8 mouse cellular contexts compared by ENCODE assay signal in the genomic region with DNA sequence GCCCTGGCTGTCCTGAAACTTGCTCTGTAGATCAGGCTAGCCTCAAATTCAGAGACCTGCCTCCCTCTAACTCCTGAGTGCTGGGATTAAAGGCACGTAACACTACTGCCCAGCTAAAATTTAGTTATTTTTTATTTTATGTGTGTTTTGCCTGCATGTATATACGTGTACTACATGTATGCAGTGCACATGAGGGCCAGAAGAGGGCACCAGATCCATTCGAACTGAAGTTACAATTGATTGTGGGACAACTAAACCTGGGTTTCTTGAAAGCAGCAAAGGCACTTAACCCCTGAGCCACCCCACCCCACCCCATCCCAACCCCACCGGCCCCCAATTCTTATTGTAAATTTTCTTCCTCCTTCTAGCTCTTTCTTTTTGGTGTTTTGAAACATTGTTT. TPM values are rescaled to one million over a fixed set of nuclear protein-coding genes. Genes with fewer than 3 reads are reported as not detected.
DNase-seq lines count a peak whose midpoint lies in the region; ATAC-seq and TF ChIP-seq lines count a peak whose summit lies in the region.

No protein-coding gene starts in this region.

- no peak overlapping the region for H3K9ac ChIP-seq in kidney, postnatal 0 days (ENCODE audit: low read depth, low read length)

- no peaks in the 10 kb centered on the region for H3K9me3 ChIP-seq in kidney, postnatal 0 days (replicated peaks; ENCODE audit: low read length)

- H3K27me3 ChIP-seq in kidney, postnatal 0 days (ENCODE audit: insufficient read depth, low read length): no peaks in the 10 kb centered on the region

- no peak overlapping the region for H3K4me2 ChIP-seq in kidney, postnatal 0 days (ENCODE audit: low read length)

- H3K36me3 ChIP-seq in kidney, postnatal 0 days (ENCODE audit: insufficient read depth, low read length): no peaks in the 10 kb centered on the region

- WGBS in kidney, postnatal 0 days: 40% methylated on average over 4 of the region's 4 CpGs

- no peaks in the 10 kb centered on the region for H3K4me1 ChIP-seq in cortical plate, adult 2 months (ENCODE audit: control insufficient read depth, insufficient read depth, low read length)
- no peaks in the 10 kb centered on the region for H3K4me1 ChIP-seq in kidney, postnatal 0 days (replicated peaks; ENCODE audit: insufficient read depth, low read length)

- H3K27ac ChIP-seq in cortical plate, adult 2 months (ENCODE audit: insufficient read depth, low read length): no peak overlapping the region
- no peak overlapping the region for H3K27ac ChIP-seq in kidney, postnatal 0 days

- H3K4me3 ChIP-seq in cortical plate, adult 2 months (ENCODE audit: insufficient read depth, low read length): no peak overlapping the region
- H3K4me3 ChIP-seq in kidney, postnatal 0 days (replicated peaks; ENCODE audit: low read depth, low read length): no peak overlapping the region

- TF ChIP-seq CTCF in cortical plate, adult 2 months (IDR thresholded peaks at IDR 0.05; ENCODE audit: extremely low read depth, insufficient read depth, low read length): peak; percentile 46; the same call in 1 of the 2 replicates
- TF ChIP-seq CTCF in kidney, postnatal 0 days (IDR thresholded peaks at IDR 0.05; ENCODE audit: low read depth): peak; percentile 82

- peak; percentile 61 for DNase-seq in gastrocnemius, adult 18-20 months (ENCODE audit: low spot score)
- no peak for DNase-seq in gastrocnemius, postnatal 25 days
- peak; percentile 51 for DNase-seq in urinary bladder, postnatal 25 days (ENCODE audit: low spot score)
- no peak for DNase-seq in urinary bladder, postnatal 10 days (ENCODE audit: low spot score)
- DNase-seq in kidney, postnatal 0 days (ENCODE audit: low spot score): peak; percentile 62
- DNase-seq in thymus, postnatal 10 days (ENCODE audit: low spot score in 2 of 2): peak; percentile 67 to 79

- no peak for TF ChIP-seq POLR2A in cortical plate, adult 2 months (IDR thresholded peaks at IDR 0.05; ENCODE audit: extremely low read depth, insufficient read depth, low read length)

- no peak for ATAC-seq in kidney, postnatal 0 days (replicated peaks; ENCODE audit: low FRiP score, low read depth)
- peak; percentile 79 for ATAC-seq in megakaryocyte, adult 5-6 weeks (ENCODE audit: poor library complexity, severe bottlenecking)

RNA-seq across cellular contexts. Expression of a gene that starts 12.3 kb away (rescaled TPM):
- total RNA-seq in gastrocnemius, adult 18-20 months (2021): 10 to 100 TPM; 70.3 to 82.8 TPM
- 10 to 100 TPM; 59.2 to 59.9 TPM for total RNA-seq in gastrocnemius, postnatal 25 days (2021)
- polyA plus RNA-seq in cortical plate, adult 2 months (2012; rRNA removed): 20.1 and 20.3 TPM in 2 replicates
- 21.4 and 22.0 TPM in 2 replicates for polyA plus RNA-seq in kidney, postnatal 0 days (2015; fragmentation: Nextera tagmentation; extraction: Ambion mirVana)
- total RNA-seq in megakaryocyte, adult 5-6 weeks (2015): 90.6 and 94.3 TPM in 2 replicates
- 53.1 and 63.6 TPM in 2 replicates for total RNA-seq in megakaryocyte, adult 5-6 weeks (2017)

RNA-seq across cellular contexts. Expression of a gene that starts 32.3 kb away (rescaled TPM):
- total RNA-seq in gastrocnemius, adult 18-20 months (2021): 1 to 10 TPM; 1.4 to 2.2 TPM
- total RNA-seq in gastrocnemius, postnatal 25 days (2021): 1 to 10 TPM; 1.3 to 1.6 TPM
- polyA plus RNA-seq in cortical plate, adult 2 months (2012; rRNA removed): 1.6 and 2.0 TPM in 2 replicates
- 9.1 and 10.1 TPM in 2 replicates for polyA plus RNA-seq in kidney, postnatal 0 days (2015; fragmentation: Nextera tagmentation; extraction: Ambion mirVana)
- 0.16 and 0.46 TPM in 2 replicates for total RNA-seq in megakaryocyte, adult 5-6 weeks (2015)
- total RNA-seq in megakaryocyte, adult 5-6 weeks (2017): 0.33 TPM in 1 of 2 replicates, not detected in the other

Comparison
In these comparisons a context has a peak if more than half of its experiments do, and no peak if none do; other contexts are left out.
1. DNase-seq: peak in gastrocnemius, adult 18-20 months (single experiment), urinary bladder, postnatal 25 days (single experiment), kidney, postnatal 0 days (single experiment) and thymus, postnatal 10 days (2 of 2); none in gastrocnemius, postnatal 25 days (single experiment) and urinary bladder, postnatal 10 days (single experiment).